Mouse (Mus musculus) bone marrow macrophage, adult 2 months (primary cell): Measurements from ENCODE around the gene Kalrn.

Source experiments
- CTCF ChIP-seq: IDR thresholded peaks from 2 replicates; pipeline ENCODE4 v1.5.1; 2012; ENCODE audit warnings: low read depth, mild to moderate bottlenecking, low read length, moderate library complexity
- POLR2A ChIP-seq: IDR thresholded peaks from 2 replicates; pipeline ENCODE4 v1.6.1; 2012; ENCODE audit warnings: mild to moderate bottlenecking, low read depth, low read length, borderline replicate concordance

GRCm38 (mm10) chr16:34302063-34302462 is 271.3 kb downstream of the Kalrn start:
- TF ChIP-seq CTCF (peak; percentile 34; the same call in 1 of the 2 replicates), POLR2A (no peak)
